Mouse (Mus musculus) Patski (cell line): ENCODE measurements at regions not wholly inside any gene's neighbourhood (a gene's known extent, or its start where the extent isn't known, plus 50 kb on each side); places are given as distances from the start of the nearest gene placed in this dataset.
A peak's percentile ranks its signal among the peaks of the same experiment; 100 is the strongest.

Source experiments
- ATAC-seq: fragments of 100-300 bp; one replicate; pipeline ENCODE4 v1.8.0; 2021
- CTCF ChIA-PET: fragments of 350-600 bp; sonication (Branson Sonifier 250); formaldehyde crosslinking; loops from one replicate; lab custom pipeline; 2022; ENCODE audit warnings: inconsistent platforms; lab: Charles Lee
- POLR2A ChIA-PET: fragments of 350-600 bp; sonication (Branson Sonifier 250); formaldehyde crosslinking; loops from one replicate; lab custom pipeline; 2022; ENCODE audit warnings: antibody characterized with exemption, inconsistent platforms; lab: Charles Lee
- DNase-seq: peaks from one replicate; pipeline ENCODE4 v3.0.0-alpha.2; 2011; ENCODE audit warnings: low read depth, low spot score
- H3K27me3 ChIP-seq: fragments of 371-371 bp; one replicate; pipeline ENCODE4 v1.5.1; 2021
- CTCF ChIP-seq: fragments of 100-300 bp; IDR thresholded peaks from one replicate; pipeline ENCODE4 v1.5.1; 2021
- in situ Hi-C: fragments of 300-500 bp; cut with MboI; formaldehyde crosslinking; loops from 3 replicates; pipeline ENCODE4 v1.11.1; 2018; ENCODE audit warnings: low pct_unique_long_range_greater_than_20kb, mixed read lengths

GRCm38 (mm10) chr13:90233986-90234385 is 144.6 kb upstream of the Xrcc4 start:
- POLR2A ChIA-PET = no interaction called here
- DNase-seq (peak; percentile 20), ATAC-seq (peak; percentile 57)
- no peaks in the 10 kb centered on the region for H3K27me3 ChIP-seq
- CTCF ChIA-PET = no interaction called here
- TF ChIP-seq CTCF = no peak
- in situ Hi-C loops = no loop called here

DNA sequence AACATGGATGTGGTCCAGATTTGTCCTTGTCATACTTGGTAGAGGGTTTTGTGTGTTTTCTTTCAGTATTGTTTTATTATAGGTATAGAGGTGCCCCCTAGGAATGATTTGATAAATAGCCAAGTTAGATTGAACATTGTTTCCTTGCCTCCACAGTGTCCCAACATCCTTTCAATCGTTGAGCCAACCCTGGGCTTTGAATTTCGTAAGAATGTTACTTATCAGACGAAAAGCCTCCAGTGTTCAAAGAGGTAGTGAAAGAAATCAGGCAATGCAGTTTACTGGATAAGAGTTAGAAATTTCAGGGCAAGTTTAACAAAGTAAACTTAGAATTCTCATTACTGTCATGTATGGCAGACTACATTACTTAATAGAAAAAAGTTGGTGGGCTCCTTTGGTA is 144.2 kb upstream of the Xrcc4 start:
- ChIA-PET POLR2A (no interaction called here), CTCF (no interaction called here)
- H3K27me3 ChIP-seq = no peaks in the 10 kb centered on the region
- ATAC-seq = no peak
- TF ChIP-seq CTCF = no peak
- in situ Hi-C loops = no loop called here
- DNase-seq = no peak

- DNase-seq (no peak), ATAC-seq (no peak)
- TF ChIP-seq CTCF = no peak
- in situ Hi-C loops = no loop called here
- H3K27me3 ChIP-seq = no peaks in the 10 kb centered on the region
- ChIA-PET CTCF (interaction anchor here (0.8 kb wide), 1 partner anchor 12 kb away, joined by 4 read pairs; no protein-coding TSS in a partner anchor), POLR2A (no interaction called here)
These were observed 139.7 kb upstream of the Xrcc4 start for GRCm38 (mm10) chr13:90229106-90229505.

DNA sequence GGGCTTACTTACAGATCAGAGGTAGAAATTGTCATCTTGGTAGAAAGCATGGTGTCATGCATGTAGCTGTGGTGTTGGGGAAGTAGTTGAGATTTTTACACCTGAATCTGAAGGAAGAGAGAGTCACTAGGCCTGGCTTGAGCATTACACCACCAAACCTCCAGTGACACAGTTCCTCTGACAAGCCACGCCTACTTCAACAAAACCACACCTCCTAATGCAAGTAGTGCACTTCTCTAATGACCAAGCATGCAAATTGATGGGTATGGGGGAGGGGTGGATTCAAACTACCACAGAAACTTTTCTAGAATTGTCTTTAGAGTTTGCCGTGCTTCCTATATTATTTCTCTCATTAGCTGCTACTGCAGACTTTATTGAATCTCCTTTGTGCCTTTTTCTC is 136.8 kb upstream of the Xrcc4 start:
- DNase-seq (no peak), ATAC-seq (no peak)
- POLR2A ChIA-PET = no interaction called here
- CTCF ChIA-PET = no interaction called here
- TF ChIP-seq CTCF = no peak
- in situ Hi-C loops = no loop called here
- no peaks in the 10 kb centered on the region for H3K27me3 ChIP-seq

DNA sequence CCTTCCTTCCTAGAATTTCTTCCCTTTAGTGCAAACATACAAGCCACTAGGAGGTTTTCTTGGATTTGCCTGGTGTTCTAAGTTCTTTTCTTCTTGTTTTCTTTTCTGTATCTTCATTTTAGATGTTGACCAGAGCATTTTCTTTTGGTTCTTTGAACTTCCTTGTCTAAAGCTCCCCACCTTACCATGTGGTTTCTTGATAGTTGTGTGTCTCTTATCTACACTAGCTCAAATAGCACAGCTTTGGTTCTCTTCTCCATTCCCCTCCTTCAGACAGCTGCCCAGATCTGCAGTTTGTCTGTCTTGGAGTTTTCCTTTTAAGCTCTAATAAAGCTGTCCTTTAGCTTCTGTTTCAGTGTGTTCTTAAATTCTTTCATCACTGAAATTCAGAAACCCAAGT is 123.0 kb upstream of the Xrcc4 start:
- CTCF ChIA-PET = no interaction called here
- no peak for TF ChIP-seq CTCF
- POLR2A ChIA-PET = no interaction called here
- in situ Hi-C loops = no loop called here
- no peaks in the 10 kb centered on the region for H3K27me3 ChIP-seq
- no peak for DNase-seq
- no peak for ATAC-seq

GRCm38 (mm10) chr13:90207875-90208274 is 118.5 kb upstream of the Xrcc4 start:
- CTCF ChIA-PET = no interaction called here
- no peaks in the 10 kb centered on the region for H3K27me3 ChIP-seq
- DNase-seq (no peak), ATAC-seq (no peak)
- TF ChIP-seq CTCF = no peak
- in situ Hi-C loops = no loop called here
- POLR2A ChIA-PET = no interaction called here
